Mouse (Mus musculus) C2C12 (cell line): ENCODE measurements around the gene Cela3a. TPM values are rescaled to one million over a fixed set of nuclear protein-coding genes. Genes with fewer than 3 reads are reported as not detected.
A peak's percentile ranks its signal among the peaks of the same experiment; 100 is the strongest.

ENCODE experiments used
- H3K27me3 ChIP-seq: one replicate; pipeline ENCODE4 v1.6.1; 2011; ENCODE audit not compliant: control insufficient read depth, insufficient read depth, insufficient read length
- H3K36me3 ChIP-seq: one replicate; pipeline ENCODE4 v1.6.1; 2011; ENCODE audit not compliant: control insufficient read depth, insufficient read depth
- H3K4me3 ChIP-seq: one replicate; pipeline ENCODE4 v1.5.1; 2011; ENCODE audit warnings: mild to moderate bottlenecking, control low read depth; ENCODE audit not compliant: poor library complexity, insufficient read depth, severe bottlenecking
- H3K79me2 ChIP-seq: one replicate; pipeline ENCODE4 v1.6.1; 2011; ENCODE audit not compliant: control insufficient read depth, insufficient read depth
- H3K79me3 ChIP-seq: one replicate; pipeline ENCODE4 v1.6.1; 2011; ENCODE audit warnings: low read depth, control low read depth
- H3ac ChIP-seq: one replicate; pipeline ENCODE3; 2011; ENCODE audit warnings: low read depth; ENCODE audit not compliant: control insufficient read depth, insufficient read length
- CEBPB ChIP-seq: IDR thresholded peaks from one replicate; pipeline ENCODE4 v1.6.1; 2011; ENCODE audit warnings: low read depth, mild to moderate bottlenecking, control low read depth, moderate library complexity
- CTCF ChIP-seq: IDR thresholded peaks from one replicate; pipeline ENCODE4 v1.5.1; 2011; ENCODE audit not compliant: control insufficient read depth, insufficient read depth, insufficient read length
- FOSL1 ChIP-seq: IDR thresholded peaks from one replicate; pipeline ENCODE4 v1.8.0; 2011; ENCODE audit warnings: mild to moderate bottlenecking, low read length; ENCODE audit not compliant: poor library complexity, insufficient read depth, severe bottlenecking
- MAX ChIP-seq: IDR thresholded peaks from one replicate; pipeline ENCODE4 v1.6.1; 2011; ENCODE audit warnings: mild to moderate bottlenecking, control low read depth
- MYOD1 ChIP-seq: IDR thresholded peaks from one replicate; pipeline ENCODE4 v1.6.1; 2011; ENCODE audit warnings: low read depth; ENCODE audit not compliant: control insufficient read depth, insufficient read length
- MYOG ChIP-seq: IDR thresholded peaks from one replicate; pipeline ENCODE4 v1.6.1; 2011; ENCODE audit not compliant: control insufficient read depth, insufficient read length; ENCODE audit errors: extremely low read depth
- USF1 ChIP-seq: IDR thresholded peaks from one replicate; pipeline ENCODE4 v1.6.1; 2011; ENCODE audit warnings: low read depth, mild to moderate bottlenecking, control low read depth, moderate library complexity
- polyA plus RNA-seq: library from polyadenylated mRNA; unstranded; fragments of >200 nt; fragmentation: generic; extraction: Trizol; gene quantifications from one replicate; pipeline ENCODE4 v1.2.1, GENCODE M21; 2012; ENCODE audit warnings: missing spikeins

Cela3a gene
- polyA plus RNA-seq, 1 experiment, result not detected

- Histone ChIP-seq H3K79me3 (no peaks in the 10 kb centered on the region), H3K27me3 (no peaks in the 10 kb centered on the region), H3K36me3 (no peaks in the 10 kb centered on the region), H3K79me2 (no peaks in the 10 kb centered on the region), H3ac (no peak overlapping the region), H3K4me3 (no peak overlapping the region)
- no peak for TF ChIP-seq MYOG
Observed at GRCm38 (mm10) chr4:137368198-137368597, 41.4 kb downstream of the Cela3a start.

- Histone ChIP-seq H3K4me3 (no peak overlapping the region), H3K27me3 (no peaks in the 10 kb centered on the region), H3K36me3 (no peaks in the 10 kb centered on the region), H3K79me2 (no peaks in the 10 kb centered on the region), H3ac (no peak overlapping the region), H3K79me3 (no peaks in the 10 kb centered on the region)
- peak; percentile 67 for TF ChIP-seq MYOD1
- TF ChIP-seq CEBPB, result peak; percentile 89
- no peak for TF ChIP-seq MAX
- no peak for TF ChIP-seq FOSL1
- no peak for TF ChIP-seq MYOG
- peak; percentile 24 for TF ChIP-seq USF1
Observed at GRCm38 (mm10) chr4:137367275-137368088, 42.1 kb downstream of the Cela3a start.

GRCm38 (mm10) chr4:137366097-137366496 is 43.5 kb downstream of the Cela3a start:
- H3K36me3 ChIP-seq, result no peaks in the 10 kb centered on the region
- no peak overlapping the region for H3ac ChIP-seq
- H3K4me3 ChIP-seq, result no peak overlapping the region
- TF ChIP-seq FOSL1, result no peak
- TF ChIP-seq MAX, result no peak
- TF ChIP-seq MYOG, result no peak
- TF ChIP-seq CEBPB, result no peak
- no peak for TF ChIP-seq CTCF
- no peak for TF ChIP-seq MYOD1
- no peaks in the 10 kb centered on the region for H3K79me3 ChIP-seq
- H3K27me3 ChIP-seq, result no peaks in the 10 kb centered on the region
- no peaks in the 10 kb centered on the region for H3K79me2 ChIP-seq

GRCm38 (mm10) chr4:137365356-137366062 is 44.1 kb downstream of the Cela3a start:
- TF ChIP-seq USF1 (no peak), FOSL1 (no peak), CEBPB (no peak), MYOD1 (no peak), CTCF (no peak), MAX (no peak), MYOG (no peak)

GRCm38 (mm10) chr4:137364826-137365225 is 44.8 kb downstream of the Cela3a start:
- H3K4me3 ChIP-seq, result no peak overlapping the region
- no peaks in the 10 kb centered on the region for H3K79me2 ChIP-seq
- H3K79me3 ChIP-seq, result no peaks in the 10 kb centered on the region
- no peak for TF ChIP-seq MAX
- no peak for TF ChIP-seq MYOG
- no peak for TF ChIP-seq FOSL1
- TF ChIP-seq USF1, result no peak
- no peak for TF ChIP-seq CTCF
- no peak for TF ChIP-seq CEBPB
- no peak for TF ChIP-seq MYOD1
- no peak overlapping the region for H3ac ChIP-seq
- H3K36me3 ChIP-seq, result no peaks in the 10 kb centered on the region
- no peaks in the 10 kb centered on the region for H3K27me3 ChIP-seq

More at GRCm38 (mm10) chr4:137365356-137366062, 44.1 kb downstream of the Cela3a start:
- Histone ChIP-seq H3K27me3 (no peaks in the 10 kb centered on the region), H3K79me3 (no peaks in the 10 kb centered on the region), H3K4me3 (no peak overlapping the region), H3K79me2 (no peaks in the 10 kb centered on the region), H3K36me3 (no peaks in the 10 kb centered on the region), H3ac (no peak overlapping the region)

- no peaks in the 10 kb centered on the region for H3K27me3 ChIP-seq
- no peak overlapping the region for H3ac ChIP-seq
- H3K36me3 ChIP-seq, result no peaks in the 10 kb centered on the region
- no peak for TF ChIP-seq FOSL1
- TF ChIP-seq MYOD1, result no peak
- TF ChIP-seq CEBPB, result no peak
- TF ChIP-seq MAX, result no peak
- TF ChIP-seq CTCF, result no peak
- TF ChIP-seq USF1, result no peak
- no peak for TF ChIP-seq MYOG
- H3K79me2 ChIP-seq, result peaks cover 15% of the 10 kb centered on the region
- H3K79me3 ChIP-seq, result peaks cover 8% of the 10 kb centered on the region
- H3K4me3 ChIP-seq, result no peak overlapping the region
Observed at GRCm38 (mm10) chr4:137360996-137361395, 48.6 kb downstream of the Cela3a start.
